Mouse (Mus musculus) large intestine, adult 2 months (tissue): Measurements from ENCODE around the gene Gm525. TPM values are rescaled to one million over a fixed set of nuclear protein-coding genes. Genes with fewer than 3 reads are reported as not detected.
"Not testable (repeated sequence)": the region's sequence is repeated elsewhere in the genome, so short reads cannot be mapped to it uniquely, and the experiment has no call there.

ENCODE experiments used
- DNase-seq: peaks from one replicate; pipeline ENCODE4 v3.0.0-alpha.2; 2012; ENCODE audit warnings: low read depth, low spot score
- WGBS: fragments of 180-500 bp; shearing (Covaris S2); methylation state at CpG from one replicate; pipeline ENCODE4 v1.1.7; 2018; 5-methylcytosine and 5-hydroxymethylcytosine counted together
- polyA plus RNA-seq: library from polyadenylated mRNA; depleted of rRNA; stranded (reverse); fragments of >200 nt; gene quantifications from 2 replicates; pipeline ENCODE4 v1.2.3, GENCODE M21; 2012

Gm525 gene
- polyA plus RNA-seq, 1 experiment: 0.61 TPM

GRCm38 (mm10) chr11:89060423-89061089 is 13.1 kb upstream of the Gm525 start:
- WGBS: under 1% methylated on average over 63 of the region's 63 CpGs
- DNase-seq: peak; percentile 67

- WGBS: 70% methylated on average over 7 of the region's 7 CpGs
- no peak for DNase-seq
These were observed 12.3 kb upstream of the Gm525 start for GRCm38 (mm10) chr11:89061362-89061761.

- DNase-seq: no peak
- 60% methylated on average over 6 of the region's 6 CpGs for WGBS
These were observed 9.3 kb upstream of the Gm525 start for GRCm38 (mm10) chr11:89064312-89064711.

- WGBS: 97% methylated on average over 3 of the region's 3 CpGs
- DNase-seq: no peak
These were observed 8.3 kb upstream of the Gm525 start for GRCm38 (mm10) chr11:89065297-89065696.

GRCm38 (mm10) chr11:89066126-89066525 is 7.5 kb upstream of the Gm525 start:
- 85% methylated on average over 6 of the region's 6 CpGs for WGBS
- DNase-seq: no peak

- 98% methylated on average over 1 of the region's 1 CpGs for WGBS
- no peak for DNase-seq
These were observed 6.9 kb upstream of the Gm525 start, which contains the start of gene Dgke for GRCm38 (mm10) chr11:89066750-89067149. TSS of gene Dgke (minus strand) at chr11:89066850.

- no peak for DNase-seq
- 81% methylated on average over 6 of the region's 6 CpGs for WGBS
These were observed 6.3 kb upstream of the Gm525 start for GRCm38 (mm10) chr11:89067301-89067822.

GRCm38 (mm10) chr11:89067871-89068490 is 5.7 kb upstream of the Gm525 start:
- WGBS: 62% methylated on average over 11 of the region's 11 CpGs
- DNase-seq: no peak

- no peak for DNase-seq
- WGBS: 84% methylated on average over 14 of the region's 14 CpGs
These were observed 5.0 kb upstream of the Gm525 start for GRCm38 (mm10) chr11:89068649-89069048.

- WGBS: 14% methylated on average over 6 of the region's 6 CpGs
- no peak for DNase-seq
These were observed 4.3 kb upstream of the Gm525 start for GRCm38 (mm10) chr11:89069303-89069702.

GRCm38 (mm10) chr11:89071522-89071921 is 2.1 kb upstream of the Gm525 start:
- DNase-seq: no peak
- WGBS: 66% methylated on average over 5 of the region's 5 CpGs

GRCm38 (mm10) chr11:89074783-89075413 is 1.3 kb downstream of the Gm525 start:
- DNase-seq: no peak
- 54% methylated on average over 19 of the region's 19 CpGs for WGBS

GRCm38 (mm10) chr11:89076370-89076821 is 2.8 kb downstream of the Gm525 start:
- no peak for DNase-seq

GRCm38 (mm10) chr11:89077601-89078000 is 4.0 kb downstream of the Gm525 start:
- 78% methylated on average over 8 of the region's 8 CpGs for WGBS

More at GRCm38 (mm10) chr11:89076370-89076821, 2.8 kb downstream of the Gm525 start:
- WGBS: 56% methylated on average over 4 of the region's 4 CpGs

GRCm38 (mm10) chr11:89078305-89078704 is 4.7 kb downstream of the Gm525 start:
- 82% methylated on average over 3 of the region's 3 CpGs for WGBS
- no peak for DNase-seq

More at GRCm38 (mm10) chr11:89077601-89078000, 4.0 kb downstream of the Gm525 start:
- no peak for DNase-seq

GRCm38 (mm10) chr11:89078996-89079680 is 5.5 kb downstream of the Gm525 start:
- WGBS: 72% methylated on average over 16 of the region's 16 CpGs
- no peak for DNase-seq

GRCm38 (mm10) chr11:89081906-89082305 is 8.3 kb downstream of the Gm525 start:
- DNase-seq: not testable (repeated sequence)
- WGBS: 53% methylated on average over 5 of the region's 5 CpGs

- not testable (repeated sequence) for DNase-seq
These were observed 9.1 kb downstream of the Gm525 start for GRCm38 (mm10) chr11:89082691-89083090.

GRCm38 (mm10) chr11:89084601-89085000 is 11.0 kb downstream of the Gm525 start:
- no peak for DNase-seq
- 31% methylated on average over 7 of the region's 7 CpGs for WGBS

More at GRCm38 (mm10) chr11:89082691-89083090, 9.1 kb downstream of the Gm525 start:
- 68% methylated on average over 3 of the region's 3 CpGs for WGBS
